Mouse (Mus musculus) spleen, adult 2 months (tissue): ENCODE measurements around the gene Ubtf. TPM values are rescaled to one million over a fixed set of nuclear protein-coding genes. Genes with fewer than 3 reads are reported as not detected.

Experiments
- DNase-seq, 2 experiments: peaks; one replicate each; pipeline versions ENCODE4 v3.0.0 to v3.0.0-alpha.2; 2012 to 2021; ENCODE audit warnings: low spot score in 2 of 2, low read depth in 1 of 2
- H3K27ac ChIP-seq: fragments of 200-500 bp; 2 replicates; pipeline ENCODE4 v1.5.1; 2012; ENCODE audit warnings: low read length, inconsistent platforms; ENCODE audit not compliant: insufficient read depth
- H3K27me3 ChIP-seq: fragments of 200-500 bp; 2 replicates; pipeline ENCODE4 v1.6.1; 2012; ENCODE audit warnings: mild to moderate bottlenecking, moderate library complexity, low read length, inconsistent platforms; ENCODE audit not compliant: control insufficient read depth, insufficient read depth
- H3K36me3 ChIP-seq: fragments of 200-500 bp; 2 replicates; pipeline ENCODE4 v1.6.1; 2012; ENCODE audit warnings: mild to moderate bottlenecking, low read length, inconsistent platforms; ENCODE audit not compliant: control insufficient read depth, insufficient read depth
- H3K4me1 ChIP-seq: fragments of 200-500 bp; 2 replicates; pipeline ENCODE4 v1.6.1; 2011; ENCODE audit warnings: inconsistent platforms; ENCODE audit not compliant: control insufficient read depth, insufficient read depth, insufficient read length
- H3K4me3 ChIP-seq: fragments of 200-500 bp; 2 replicates; pipeline ENCODE4 v1.5.1; 2011; ENCODE audit warnings: mild to moderate bottlenecking, inconsistent platforms; ENCODE audit not compliant: insufficient read depth, insufficient read length; ENCODE audit errors: extremely low read depth
- CTCF ChIP-seq: fragments of 200-500 bp; IDR thresholded peaks from 2 replicates; pipeline ENCODE4 v1.5.1; 2011; ENCODE audit warnings: mild to moderate bottlenecking, inconsistent platforms; ENCODE audit not compliant: insufficient read depth, insufficient read length, insufficient replicate concordance; ENCODE audit errors: extremely low read depth
- POLR2A ChIP-seq: fragments of 200-500 bp; IDR thresholded peaks from 2 replicates; pipeline ENCODE4 v1.6.1; 2011; ENCODE audit warnings: low read depth, low read length, inconsistent platforms
- WGBS: fragments of 180-500 bp; shearing (Covaris S2); methylation state at CpG from one replicate; pipeline ENCODE4 v1.1.7; 2018; 5-methylcytosine and 5-hydroxymethylcytosine counted together
- polyA plus RNA-seq: library from polyadenylated mRNA; depleted of rRNA; stranded (reverse); fragments of >200 nt; gene quantifications from 2 replicates; pipeline ENCODE4 v1.2.3, GENCODE M21; 2012

Gene Ubtf
- polyA plus RNA-seq, 1 experiment = 29.9 TPM

DNA sequence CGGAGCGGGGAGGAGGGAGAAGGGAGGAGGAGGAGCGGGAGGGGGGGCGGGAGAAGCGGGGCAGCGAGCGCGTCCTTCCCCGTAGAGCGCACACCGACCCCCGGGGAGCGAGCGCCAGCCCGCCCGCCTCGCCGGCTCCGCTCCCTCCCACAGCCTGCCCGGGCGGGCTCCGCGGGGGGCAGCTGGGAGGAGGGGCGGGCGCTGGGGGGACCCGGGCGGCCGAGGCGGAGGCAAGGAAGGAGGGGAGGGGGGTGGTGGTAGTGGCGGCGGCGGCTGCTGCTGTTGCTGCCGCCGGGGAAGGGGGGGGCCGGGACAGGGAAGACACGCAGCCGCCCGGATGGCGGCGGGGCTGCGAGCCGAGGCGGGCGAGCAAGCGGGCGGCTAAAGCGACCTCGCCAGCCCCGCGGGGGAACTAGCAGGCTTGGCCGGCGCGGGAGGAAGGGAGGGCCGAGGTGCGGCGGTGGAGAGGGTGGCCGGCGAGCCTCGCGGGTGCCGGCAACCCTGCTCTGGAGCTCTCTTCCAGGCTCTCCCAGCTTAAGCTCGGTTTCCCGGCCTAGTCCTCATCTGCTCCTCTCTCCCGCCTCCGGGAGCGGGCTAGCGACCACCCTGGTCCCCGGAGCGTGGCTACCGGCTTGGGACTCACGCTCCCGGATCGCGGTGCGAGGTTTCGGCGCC lies 1.5 kb downstream of the Ubtf start:
- Histone ChIP-seq H3K4me3 (peak overlapping the region; percentile 73), H3K4me1 (peaks cover 17% of the 10 kb centered on the region; the same call in 1 of the 2 replicates), H3K27me3 (no peaks in the 10 kb centered on the region), H3K27ac (peak overlapping the region; percentile 95), H3K36me3 (peaks cover 16% of the 10 kb centered on the region)
- peak in 1 of 2 experiments; percentile 69 for DNase-seq
- TF ChIP-seq POLR2A (no peak), CTCF (no peak)
- under 1% methylated on average over 52 of the region's 77 CpGs for WGBS

DNA sequence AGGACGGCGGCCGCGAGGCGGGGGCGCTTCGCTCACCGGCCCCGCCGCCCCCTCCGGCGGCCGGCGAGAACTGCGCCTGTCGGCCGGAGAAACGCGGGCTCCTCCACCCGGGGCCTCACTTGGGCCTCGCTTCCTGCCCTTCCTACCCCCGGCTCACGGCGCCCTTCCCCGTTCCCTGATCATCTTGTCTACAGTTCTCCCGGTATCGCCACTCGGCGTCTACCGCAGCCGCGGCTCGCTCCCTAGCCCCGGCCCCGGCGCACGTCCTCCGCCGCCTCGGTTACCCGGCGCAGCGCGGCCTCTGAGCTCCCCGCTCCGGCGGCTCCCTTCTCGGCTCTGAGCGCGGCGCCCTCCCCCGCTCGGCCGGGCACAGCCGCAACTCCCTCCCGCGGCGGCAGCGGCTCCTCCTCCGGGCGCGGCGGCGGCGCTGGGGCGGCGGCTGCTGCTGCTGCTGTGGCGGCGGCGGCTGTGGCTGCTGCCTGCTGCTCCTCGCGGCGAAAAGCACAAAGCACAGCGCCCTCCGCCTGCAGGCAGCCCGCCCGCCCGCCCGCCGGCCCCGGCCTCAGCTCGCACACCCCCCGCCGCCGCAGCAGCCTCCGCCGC lies 2.1 kb downstream of the Ubtf start:
- under 1% methylated on average over 81 of the region's 87 CpGs for WGBS
- Histone ChIP-seq H3K36me3 (peaks cover 21% of the 10 kb centered on the region), H3K4me1 (peaks cover 17% of the 10 kb centered on the region; the same call in 1 of the 2 replicates), H3K27me3 (no peaks in the 10 kb centered on the region), H3K4me3 (peak overlapping the region; percentile 73), H3K27ac (peak overlapping the region; percentile 98)
- peak; percentile 43 to 52 for DNase-seq
- TF ChIP-seq POLR2A = no peak; the same call in 1 of the 2 replicates
- no peak for TF ChIP-seq CTCF

DNA sequence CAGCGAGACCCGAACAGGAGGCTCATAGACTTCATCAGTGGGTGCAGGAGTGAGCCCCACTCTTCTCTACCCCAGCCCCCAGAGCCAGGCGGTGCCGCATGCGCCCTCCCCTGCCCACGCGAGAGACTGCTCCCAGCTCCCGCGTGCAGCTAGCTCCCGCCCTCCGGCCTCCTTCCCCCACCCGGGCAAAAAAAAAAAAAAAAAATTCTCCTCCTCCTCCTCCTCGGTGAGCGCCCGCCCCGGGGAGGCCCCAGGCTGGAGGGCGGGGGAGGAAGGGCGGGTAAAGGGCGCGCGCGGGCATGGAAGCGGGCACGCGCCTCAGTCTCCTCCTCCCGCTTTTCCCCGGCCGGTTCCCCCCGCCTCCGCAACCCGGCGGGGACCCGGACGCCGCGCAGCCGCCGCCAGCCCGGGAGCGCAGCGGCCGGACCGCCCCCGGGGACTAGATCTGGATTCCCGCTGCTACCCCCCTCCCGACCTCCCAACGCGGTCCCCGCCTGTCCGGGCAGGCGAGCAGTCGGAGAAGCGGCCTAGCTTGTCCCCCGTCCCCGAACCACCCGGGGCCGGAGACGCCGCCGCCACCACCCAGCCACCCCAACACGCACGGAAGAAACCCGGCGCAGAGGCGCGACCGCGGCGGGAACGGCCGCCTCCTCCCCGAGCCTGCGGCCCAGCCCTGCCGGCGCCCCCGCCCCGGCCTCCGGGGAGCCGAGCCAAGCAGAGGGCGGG lies 2.8 kb downstream of the Ubtf start:
- DNase-seq = peak; percentile 56 to 91
- peaks cover 23% of the 10 kb centered on the region for H3K36me3 ChIP-seq
- peaks cover 17% of the 10 kb centered on the region; the same call in 1 of the 2 replicates for H3K4me1 ChIP-seq
- peak overlapping the region; percentile 73 for H3K4me3 ChIP-seq
- WGBS = 1% methylated on average over 58 of the region's 80 CpGs
- TF ChIP-seq POLR2A = peak; percentile 50; the same call in 1 of the 2 replicates
- TF ChIP-seq CTCF = no peak
- no peaks in the 10 kb centered on the region for H3K27me3 ChIP-seq
- H3K27ac ChIP-seq = peak overlapping the region; percentile 98

DNA sequence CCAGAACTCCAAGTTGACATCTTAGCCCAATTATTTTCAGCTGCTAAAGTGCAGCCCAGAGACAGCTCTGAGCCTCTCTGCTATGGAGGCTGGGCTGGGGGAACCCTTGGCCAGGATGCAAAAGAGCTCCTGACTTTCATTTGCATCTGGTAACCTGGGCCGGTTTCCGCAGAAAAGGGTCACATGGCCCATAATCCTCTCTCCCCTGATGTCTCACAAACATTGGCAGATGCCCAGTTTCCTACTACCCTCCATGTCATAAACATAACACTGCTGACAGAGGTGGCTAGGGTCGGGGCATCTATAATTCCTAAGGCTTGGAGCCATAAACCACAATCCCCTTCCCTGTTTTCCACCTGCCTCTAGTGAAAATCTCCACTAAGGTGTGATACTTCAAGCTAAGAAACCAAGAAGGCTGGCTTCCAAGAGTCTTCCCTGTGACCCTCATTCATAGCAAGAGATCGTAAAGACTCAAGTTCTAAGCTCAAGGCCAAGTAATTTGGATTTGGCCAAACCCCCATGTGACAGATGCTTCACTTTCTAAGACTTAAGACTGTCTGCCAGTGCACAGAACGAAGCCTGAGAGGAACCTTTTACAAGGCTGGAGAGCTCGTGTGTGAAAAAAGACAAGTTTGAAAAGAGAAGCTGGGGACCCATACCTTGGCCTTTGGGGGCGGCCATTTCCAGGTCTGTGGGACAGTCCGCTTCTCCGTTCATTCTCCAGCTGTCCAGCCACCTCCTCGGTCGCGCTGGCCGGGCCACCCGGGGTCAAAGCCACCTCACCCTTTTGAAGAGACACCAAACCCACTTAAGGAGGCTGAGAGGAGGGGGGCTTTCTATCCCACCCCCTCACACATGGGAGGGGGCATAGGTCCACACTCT lies 3.6 kb downstream of the Ubtf start:
- peak; percentile 23 to 49 for DNase-seq
- 17% methylated on average over 14 of the region's 14 CpGs for WGBS
- peak overlapping the region; percentile 72 for H3K27ac ChIP-seq
- no peak for TF ChIP-seq CTCF
- H3K36me3 ChIP-seq = peaks cover 25% of the 10 kb centered on the region
- H3K27me3 ChIP-seq = no peaks in the 10 kb centered on the region
- H3K4me3 ChIP-seq = peak overlapping the region; percentile 73
- H3K4me1 ChIP-seq = peaks cover 20% of the 10 kb centered on the region; the same call in 1 of the 2 replicates

DNA sequence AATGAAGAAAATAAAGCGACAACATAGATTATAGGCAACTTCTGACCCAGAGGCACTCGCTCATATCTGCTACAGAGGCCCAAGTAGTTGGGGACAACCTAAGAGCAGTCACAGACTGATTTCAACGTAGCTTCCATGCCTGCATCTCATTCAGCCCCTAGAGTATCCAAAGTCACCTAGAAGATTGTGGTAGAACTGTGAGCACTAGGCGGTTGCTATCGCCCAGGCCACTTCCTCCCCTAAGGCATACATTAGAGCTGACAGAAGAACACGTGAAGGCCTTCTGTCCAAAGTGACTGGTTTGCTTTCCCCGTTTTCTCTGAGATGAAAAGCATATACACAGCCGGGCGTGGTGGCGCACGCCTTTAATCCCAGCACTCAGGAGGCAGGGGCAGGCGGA lies 5.2 kb downstream of the Ubtf start:
- DNase-seq = no peak
- H3K36me3 ChIP-seq = peaks cover 26% of the 10 kb centered on the region
- no peak overlapping the region for H3K27ac ChIP-seq
- H3K4me1 ChIP-seq = peaks cover 21% of the 10 kb centered on the region; the same call in 1 of the 2 replicates
- TF ChIP-seq CTCF = no peak
- TF ChIP-seq POLR2A = no peak
- H3K4me3 ChIP-seq = no peak overlapping the region
- H3K27me3 ChIP-seq = no peaks in the 10 kb centered on the region
- WGBS = 86% methylated on average over 12 of the region's 12 CpGs

DNA sequence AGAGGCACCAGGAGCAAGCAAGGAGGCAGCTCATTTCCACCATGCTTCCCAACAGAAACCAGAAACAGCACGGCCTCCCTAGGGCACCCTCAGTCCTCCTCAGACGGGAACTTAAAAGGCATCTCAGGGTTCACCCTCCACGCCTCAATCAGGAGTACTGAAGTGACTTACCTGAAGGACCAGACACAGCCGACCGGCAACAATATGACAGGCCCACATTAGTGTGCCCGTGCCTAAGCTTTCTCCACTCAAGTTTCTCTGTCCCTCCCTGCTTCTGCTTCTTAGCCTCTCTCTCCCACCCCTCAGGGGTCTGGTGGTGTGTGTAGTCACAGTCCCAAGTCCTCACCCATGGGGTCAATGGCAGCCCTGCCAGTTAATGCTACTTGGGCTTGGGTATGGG lies 7.0 kb downstream of the Ubtf start:
- Histone ChIP-seq H3K27me3 (no peaks in the 10 kb centered on the region), H3K4me1 (peaks cover 26% of the 10 kb centered on the region; the same call in 1 of the 2 replicates), H3K4me3 (no peak overlapping the region), H3K27ac (no peak overlapping the region), H3K36me3 (peaks cover 33% of the 10 kb centered on the region)
- 94% methylated on average over 6 of the region's 6 CpGs for WGBS
- TF ChIP-seq CTCF = no peak
- TF ChIP-seq POLR2A = no peak
- DNase-seq = no peak
